Mouse (Mus musculus) T-helper 1 cell (primary cell): Measurements from ENCODE around the gene Jaml.
"Not testable (repeated sequence)": the region's sequence is repeated elsewhere in the genome, so short reads cannot be mapped to it uniquely, and the experiment has no call there.

Experiments
- in situ Hi-C: fragments of 300-600 bp; cut with MboI, MseI; formaldehyde crosslinking; loops from one replicate; pipeline ENCODE4 v1.15.1; 2025; ENCODE audit warnings: high pct_unique_total_duplicates

Gene Jaml

GRCm38 (mm10) chr9:45079011-45079410 is at the start of gene Jaml:
Gene Jaml, plus strand, starts transcription at chr9:45079183.
- in situ Hi-C loops = loop anchor here (10.0 kb wide), 1 partner anchor 64 kb away; no protein-coding TSS in a partner anchor

DNA sequence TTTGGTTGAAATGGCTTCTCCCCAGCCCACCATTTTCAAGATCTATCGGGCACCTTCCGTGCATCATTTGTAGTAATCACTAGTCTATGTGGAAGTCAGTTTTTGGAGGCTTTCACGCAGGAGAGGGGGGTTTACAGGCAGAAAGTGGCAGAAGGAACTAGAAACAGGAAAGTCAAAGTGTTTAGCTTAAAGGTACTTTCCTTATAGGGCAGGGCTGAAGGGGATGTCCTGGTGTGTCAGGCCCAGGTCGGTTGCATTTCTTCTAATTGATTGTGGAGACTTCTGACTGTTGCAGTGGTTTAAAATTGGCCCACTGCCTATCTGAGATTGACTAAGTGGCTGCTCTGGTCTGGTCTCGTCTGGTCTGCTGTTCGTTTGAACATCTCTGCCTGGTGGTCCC is 48.6 kb upstream of the Jaml start:
- in situ Hi-C loops = loop anchor here (5.0 kb wide), 1 partner anchor 362 kb away; no protein-coding TSS in a partner anchor

GRCm38 (mm10) chr9:45032261-45032660 is 46.7 kb upstream of the Jaml start:
- in situ Hi-C loops = loop anchor here (5.0 kb wide), 1 partner anchor 360 kb away; no protein-coding TSS in a partner anchor

DNA sequence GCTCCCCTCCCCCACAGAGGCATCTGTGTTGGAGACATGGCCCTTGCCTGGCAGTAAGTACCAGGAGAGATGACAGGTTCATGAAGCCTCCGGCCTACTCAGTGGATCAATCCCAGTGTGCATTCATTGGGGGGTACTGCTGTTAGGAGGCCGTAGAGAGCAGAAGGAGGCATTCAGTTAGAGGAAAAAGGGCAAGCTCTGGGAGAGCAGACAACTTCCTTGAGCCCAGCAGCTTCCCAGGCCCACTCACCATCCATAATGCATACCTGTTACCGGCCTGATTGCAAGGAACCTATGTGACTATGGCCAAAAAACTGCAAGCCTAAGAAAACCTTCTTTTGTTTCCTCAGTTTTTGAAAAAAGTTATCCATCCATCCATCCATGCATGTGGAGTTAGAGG is 44.5 kb upstream of the Jaml start:
- in situ Hi-C loops = loop anchor here (5.0 kb wide), 1 partner anchor 358 kb away; no protein-coding TSS in a partner anchor

DNA sequence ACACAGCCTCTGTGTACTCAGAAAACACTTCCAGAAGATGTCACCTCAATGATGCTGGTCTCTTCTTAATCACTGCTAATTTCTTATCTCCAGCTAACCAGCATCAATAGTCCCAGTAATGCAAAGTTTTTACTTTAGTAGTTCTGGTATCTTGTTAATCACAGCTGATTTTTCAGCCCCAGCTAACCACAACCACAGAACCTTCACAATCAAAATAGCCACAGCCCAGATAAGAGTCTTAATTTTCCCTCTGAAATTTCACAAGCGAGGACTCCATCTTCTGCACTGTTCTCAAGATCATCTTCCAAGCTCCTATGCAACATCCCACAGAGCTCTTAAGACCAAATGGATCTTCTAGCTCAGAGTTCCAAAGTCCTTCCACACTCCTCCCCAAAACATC is 41.2 kb upstream of the Jaml start:
- in situ Hi-C loops = not testable (repeated sequence)

DNA sequence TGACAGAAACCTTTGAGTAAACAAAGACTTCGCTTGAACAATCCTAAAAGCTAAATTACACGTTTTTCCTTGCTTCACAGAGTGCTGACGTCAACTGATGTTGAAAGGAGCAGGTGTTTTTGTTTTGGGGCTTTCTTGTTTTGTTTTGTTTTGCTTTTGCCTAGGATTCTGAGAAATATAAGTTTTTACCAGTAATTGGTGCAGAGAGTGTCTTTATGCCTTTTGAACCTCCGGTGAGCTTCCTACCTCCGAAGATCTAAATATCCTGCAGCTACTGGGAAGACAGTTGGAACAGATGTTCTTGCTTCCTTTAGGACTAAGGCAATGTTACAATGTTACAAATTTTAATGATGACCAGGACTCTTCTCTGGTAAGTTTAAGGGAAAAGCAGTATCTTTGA is 39.5 kb upstream of the Jaml start, which contains the start of gene Mpzl2:
TSS of gene Mpzl2 (plus strand) at position 301 of the 400 bp plus-strand sequence.
- in situ Hi-C loops = no loop called here

DNA sequence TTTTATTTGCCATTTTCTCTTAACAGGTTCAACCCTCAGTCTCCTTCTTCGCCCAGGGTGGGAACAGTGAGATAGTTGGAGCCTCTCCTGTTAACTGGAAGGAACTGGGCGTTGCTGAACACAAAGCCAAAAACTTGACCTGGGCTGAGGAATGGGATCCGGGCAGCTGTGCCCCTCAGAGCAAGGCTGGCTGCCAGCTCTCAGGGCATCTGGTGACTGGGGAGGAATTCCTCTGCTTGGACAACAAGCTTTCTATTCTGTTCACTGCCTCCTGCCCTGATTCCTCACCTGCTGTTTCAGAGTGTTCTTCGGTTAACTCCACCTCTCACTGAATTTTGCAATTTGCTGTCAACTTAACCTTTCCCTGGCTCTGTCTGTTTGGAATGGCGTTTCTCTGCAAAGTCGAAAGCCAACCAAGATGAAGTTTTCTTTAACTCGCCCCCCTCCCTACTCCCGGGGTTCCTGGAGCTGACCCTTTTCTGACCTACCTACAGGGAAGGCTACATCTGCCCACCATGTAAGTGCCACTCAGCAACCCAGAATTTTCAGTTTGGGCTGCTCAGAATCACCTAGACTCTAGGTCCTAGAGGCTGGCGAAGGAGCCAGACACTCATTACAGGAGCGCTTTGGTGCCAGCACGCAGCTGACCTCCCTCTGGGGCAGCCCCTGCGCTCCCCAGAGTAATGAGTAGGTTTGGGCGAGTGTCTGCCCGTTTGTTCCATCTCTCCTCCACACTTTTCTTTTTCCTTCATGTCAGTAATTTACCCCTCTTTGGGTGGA is 38.7 kb upstream of the Jaml start:
- in situ Hi-C loops = no loop called here

DNA sequence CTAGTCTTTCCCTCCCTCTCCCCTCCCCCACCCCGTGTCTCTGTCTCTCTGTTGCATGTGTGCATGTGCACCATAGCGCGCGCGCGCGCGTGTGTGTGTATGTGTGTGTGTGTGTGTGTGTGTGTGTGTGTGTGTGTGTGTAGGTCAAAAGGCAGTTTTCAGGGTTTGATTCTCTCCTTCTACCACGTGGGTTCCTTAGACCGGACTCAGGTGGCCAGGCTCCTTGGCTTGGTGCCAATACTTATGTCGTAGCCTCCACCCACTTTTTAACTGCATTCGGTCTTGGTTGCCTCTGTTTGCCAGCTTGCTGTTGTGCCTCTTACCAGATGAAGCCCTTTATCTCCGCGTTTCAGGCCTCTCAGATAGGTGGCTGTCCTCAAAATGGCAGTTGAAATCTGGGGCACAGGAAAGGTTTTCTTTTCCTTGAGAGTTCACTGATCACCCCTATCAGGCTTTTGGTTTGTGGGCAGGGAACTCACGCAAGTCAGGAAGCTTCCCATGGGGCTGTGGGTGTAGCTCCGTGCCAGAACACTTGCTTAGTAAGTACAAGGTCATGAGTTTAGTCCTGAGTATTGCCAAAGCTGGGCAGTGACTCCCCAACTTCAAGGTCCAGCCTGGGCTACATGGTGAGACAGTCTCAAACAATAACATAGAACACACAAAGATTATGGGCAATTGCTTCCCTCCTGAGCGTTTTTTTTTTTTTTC is 37.7 kb upstream of the Jaml start:
- in situ Hi-C loops = no loop called here

DNA sequence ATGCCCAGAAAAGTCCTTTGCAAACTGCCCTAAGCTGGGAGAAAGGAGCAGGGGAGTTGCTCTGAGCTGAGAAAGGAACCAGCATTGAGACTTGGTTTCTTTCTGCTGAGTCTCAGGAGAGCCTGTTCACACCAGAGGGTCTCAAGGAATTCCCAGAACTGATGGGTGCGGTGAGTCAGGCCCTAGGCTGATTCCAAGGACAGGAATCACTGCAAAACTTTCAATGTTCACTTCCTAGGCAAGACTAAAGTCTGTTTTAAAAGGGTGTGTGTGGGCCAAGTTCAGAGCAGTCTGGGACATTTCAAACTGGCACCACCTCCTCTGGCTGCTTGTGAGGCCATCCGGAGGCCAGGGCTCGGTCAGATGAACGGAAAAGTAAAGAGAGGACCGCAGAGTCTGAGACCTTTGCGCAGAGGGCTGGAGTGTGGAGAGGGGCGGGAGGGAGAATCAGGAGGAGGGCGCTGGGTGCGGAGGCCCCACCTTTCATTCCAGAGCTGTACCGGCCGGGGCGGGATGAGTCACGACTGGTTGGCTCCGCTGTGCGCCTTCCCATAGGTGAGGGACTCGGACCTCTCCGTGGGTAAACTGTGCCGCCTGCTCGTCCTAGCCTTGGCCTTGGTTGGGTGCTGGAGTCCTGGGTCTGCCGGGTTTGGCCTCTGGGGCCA is 36.8 kb upstream of the Jaml start:
- in situ Hi-C loops = no loop called here

- in situ Hi-C loops = no loop called here
These were observed 36.0 kb upstream of the Jaml start for GRCm38 (mm10) chr9:45042947-45043346.

DNA sequence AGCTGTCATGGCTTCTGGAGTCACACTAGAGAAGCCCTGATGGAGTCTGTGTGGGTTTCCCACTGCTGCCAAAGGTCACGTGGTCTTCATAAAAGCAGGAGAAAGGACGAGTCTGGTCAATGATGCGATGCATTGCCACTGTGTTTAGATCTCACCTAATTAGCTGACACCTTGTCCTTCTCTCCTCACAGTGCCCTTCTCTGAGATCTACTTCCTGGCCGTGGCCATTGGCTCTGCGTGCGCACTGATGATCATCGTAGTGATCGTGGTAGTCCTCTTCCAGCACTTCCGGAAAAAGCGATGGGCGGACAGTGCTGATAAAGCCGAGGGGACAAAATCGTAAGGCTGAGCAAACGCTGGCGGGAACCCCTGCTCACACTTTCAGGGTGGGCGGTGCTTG is 32.0 kb upstream of the Jaml start:
- in situ Hi-C loops = no loop called here

DNA sequence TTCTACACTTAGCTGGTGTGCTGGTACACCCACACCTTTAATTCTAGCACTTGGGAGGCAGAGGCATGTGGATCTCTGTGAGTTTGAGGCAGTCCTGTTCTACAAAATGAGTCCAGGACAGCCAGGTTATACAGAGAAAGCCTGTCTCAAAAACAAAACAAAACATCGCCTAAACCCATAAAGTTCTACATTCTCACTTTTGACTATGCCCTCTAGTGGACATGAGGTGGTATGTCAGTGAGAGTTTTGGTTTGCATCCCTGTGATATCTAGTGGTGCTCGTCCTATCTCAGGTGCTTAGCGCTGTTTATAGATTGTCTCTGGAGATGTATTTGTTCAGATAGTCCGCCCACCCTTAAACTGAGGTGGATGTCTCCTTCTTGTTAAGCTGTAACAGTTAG is 30.5 kb upstream of the Jaml start:
- in situ Hi-C loops = no loop called here

- in situ Hi-C loops = no loop called here
These were observed 29.3 kb upstream of the Jaml start for GRCm38 (mm10) chr9:45049731-45050130.

GRCm38 (mm10) chr9:45050301-45050700 is 28.7 kb upstream of the Jaml start:
- in situ Hi-C loops = no loop called here

- in situ Hi-C loops = no loop called here
These were observed 23.8 kb upstream of the Jaml start, which contains the start of gene Mpzl3 for GRCm38 (mm10) chr9:45055082-45055713. Gene Mpzl3, plus strand, starts transcription at chr9:45055186.

DNA sequence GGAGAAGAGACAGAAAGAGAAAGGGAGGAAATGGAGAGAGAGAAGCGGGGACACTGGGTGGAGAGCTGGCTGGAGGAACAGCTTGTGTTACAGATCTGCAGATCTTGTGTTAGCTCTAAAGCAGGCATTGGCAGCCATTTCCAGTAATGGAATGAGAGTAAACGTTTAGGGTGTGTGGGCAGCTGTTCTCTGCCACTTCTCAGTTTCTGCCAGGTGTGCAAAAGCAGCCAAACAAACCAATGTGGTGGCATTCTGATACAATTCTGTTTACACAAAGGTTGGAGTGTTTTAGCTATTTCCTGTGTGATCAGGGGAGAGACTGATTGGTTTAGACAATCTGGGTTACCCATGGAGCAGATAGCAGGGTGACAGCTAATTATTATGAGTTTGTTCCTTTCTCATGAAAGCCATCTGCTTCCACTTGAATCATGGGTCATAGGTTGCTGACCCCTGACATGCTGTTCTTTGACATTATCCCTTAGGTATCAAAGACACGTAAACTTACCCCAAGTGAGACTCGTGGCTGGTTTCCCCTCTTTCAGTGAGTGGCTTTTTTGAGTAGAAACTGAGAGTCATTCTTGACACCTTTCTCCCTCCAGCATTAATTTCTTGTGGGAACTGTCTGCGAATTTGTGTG is 20.6 kb upstream of the Jaml start:
- in situ Hi-C loops = no loop called here

- in situ Hi-C loops = no loop called here
These were observed 18.8 kb upstream of the Jaml start for GRCm38 (mm10) chr9:45060151-45060550.

DNA sequence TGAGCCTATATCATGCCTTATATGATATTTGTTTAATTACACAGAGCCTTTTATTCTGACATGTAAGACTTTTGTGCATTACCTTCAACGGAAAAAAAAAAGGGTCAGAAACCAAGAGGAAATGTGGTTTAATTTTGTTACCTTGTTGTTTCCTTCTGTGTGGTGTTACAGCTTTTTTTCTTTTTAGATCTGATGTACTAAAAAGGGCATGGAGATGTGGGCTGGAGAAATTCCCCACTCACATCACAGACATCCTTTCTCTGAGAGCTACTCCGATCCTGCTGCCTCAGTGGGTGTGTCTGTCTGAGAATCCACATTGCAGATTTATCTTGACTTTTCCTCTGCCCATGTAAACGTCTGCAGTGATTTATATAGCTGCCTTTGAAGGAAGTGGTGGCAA is 16.3 kb upstream of the Jaml start:
- in situ Hi-C loops = no loop called here

DNA sequence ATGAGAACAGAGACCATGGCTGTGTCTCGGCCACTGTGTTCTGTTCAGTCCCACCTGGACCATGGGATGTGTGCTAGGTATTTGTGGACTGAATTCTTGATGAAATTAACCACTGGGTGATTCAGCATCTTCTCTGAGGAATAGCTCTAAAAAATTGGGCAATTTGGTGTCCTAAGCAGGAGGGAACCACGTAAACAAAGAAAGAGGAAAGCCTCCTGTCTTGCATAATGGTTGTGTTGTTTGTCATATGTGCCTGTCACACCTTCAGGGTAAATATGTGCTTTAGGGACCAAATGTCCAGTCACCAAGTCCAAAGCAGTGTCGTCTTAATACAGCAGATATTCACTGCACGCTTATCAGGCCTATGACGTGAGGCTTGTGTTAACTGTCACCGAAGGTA is 14.6 kb upstream of the Jaml start:
- in situ Hi-C loops = no loop called here

GRCm38 (mm10) chr9:45066735-45067134 is 12.2 kb upstream of the Jaml start:
- in situ Hi-C loops = no loop called here

- in situ Hi-C loops = loop anchor here (10.0 kb wide), 1 partner anchor 57 kb away; no protein-coding TSS in a partner anchor
These were observed 7.2 kb upstream of the Jaml start for GRCm38 (mm10) chr9:45071800-45072199.
